Mouse (Mus musculus) brain, embryonic 14.5 days (tissue): ENCODE measurements around the gene Trp53tg5.

Source experiments
- CTCF ChIP-seq: fragments of 200-500 bp; IDR thresholded peaks from 2 replicates; pipeline ENCODE4 v1.5.1; 2012; ENCODE audit warnings: inconsistent platforms, mild to moderate bottlenecking, moderate library complexity, borderline replicate concordance; ENCODE audit not compliant: insufficient read depth, insufficient read length; ENCODE audit errors: extremely low read depth
- POLR2A ChIP-seq: fragments of 200-500 bp; IDR thresholded peaks from 2 replicates; pipeline ENCODE4 v1.6.1; 2012; ENCODE audit warnings: mild to moderate bottlenecking, inconsistent platforms, borderline replicate concordance; ENCODE audit not compliant: poor library complexity, insufficient read depth, insufficient read length, severe bottlenecking; ENCODE audit errors: extremely low read depth

GRCm38 (mm10) chr2:164453047-164453757 is 20.3 kb downstream of the Trp53tg5 start:
- TF ChIP-seq CTCF (no peak), POLR2A (no peak)
